Mouse (Mus musculus) E14TG2a.4 (cell line): Measurements from ENCODE around the gene Polr3f.

Experiments
- CTCF ChIP-seq: conservative IDR thresholded peaks from 2 replicates; pipeline ENCODE4 v1.5.1; 2014; ENCODE audit warnings: low read length
- NANOG ChIP-seq: IDR thresholded peaks from 2 replicates; pipeline ENCODE4 v1.6.1; 2014; ENCODE audit warnings: borderline replicate concordance, low read length, mixed read lengths

GRCm38 (mm10) chr2:144502134-144502533, 25.4 kb upstream of the Polr3f start:
- TF ChIP-seq CTCF (no peak), NANOG (no peak)
